Mouse (Mus musculus): ENCODE data around the gene Slc40a1. TPM values are rescaled to one million over a fixed set of nuclear protein-coding genes. Genes with fewer than 3 reads are reported as not detected.

Slc40a1 gene
- polyA plus RNA-seq, 2 experiments, result 43.8 to 121 TPM

GRCm38 (mm10) chr1:45890173-45890572 is 36.1 kb downstream of the Slc40a1 start, which contains the start of gene Gm5269:
Gene Gm5269 (minus strand): TSS chr1:45890273.
- Histone ChIP-seq H3K4me2 (ENCODE audit: low read depth) (no peak within 1 kb of the TSS), H3K9ac (replicated peaks) (no peak within 1 kb of the TSS), H3K4me3 (ENCODE audit: insufficient read depth in 1 of 2, low read depth in 2 of 2, low read length in 2 of 2) (no peak within 1 kb of the TSS), H3K36me3 (replicated peaks; ENCODE audit: control insufficient read depth, insufficient read depth, low read depth) (no peaks in the 10 kb centered on the region), H3K27me3 (ENCODE audit: control insufficient read depth, insufficient read depth, low read length) (no peaks in the 10 kb centered on the region; the same call in 1 of the 2 replicates), H3K9me3 (ENCODE audit: control insufficient read depth, low read length) (no peaks in the 10 kb centered on the region), H3K4me1 (replicated peaks; ENCODE audit: control insufficient read depth in 2 of 2, insufficient read depth in 2 of 2, low read length in 1 of 2) (no peaks in the 10 kb centered on the region), H3K27ac (no peak within 1 kb of the TSS)
- no peak for DNase-seq (ENCODE audit: low read depth in 3 of 3, low spot score in 3 of 3)
- ATAC-seq (ENCODE audit: insufficient read depth), result no peak
- TF ChIP-seq CTCF (IDR thresholded peaks at IDR 0.05; ENCODE audit: low read depth) (no peak), EP300 (IDR thresholded peaks at IDR 0.05; ENCODE audit: low read depth) (no peak)

GRCm38 (mm10) chr1:45886800-45887199 is 39.5 kb downstream of the Slc40a1 start:
- H3K36me3 ChIP-seq (replicated peaks; ENCODE audit: control insufficient read depth, insufficient read depth, low read depth), result no peaks in the 10 kb centered on the region
- no peak overlapping the region for H3K4me2 ChIP-seq (ENCODE audit: low read depth)
- ATAC-seq (ENCODE audit: insufficient read depth) (no peak), DNase-seq (ENCODE audit: low read depth in 3 of 3, low spot score in 3 of 3) (no peak)
- no peaks in the 10 kb centered on the region for H3K9me3 ChIP-seq (ENCODE audit: control insufficient read depth, low read length)
- H3K27me3 ChIP-seq (ENCODE audit: control insufficient read depth, insufficient read depth, low read length), result no peaks in the 10 kb centered on the region; the same call in 1 of the 2 replicates
- no peak for TF ChIP-seq EP300 (IDR thresholded peaks at IDR 0.05; ENCODE audit: low read depth)
- TF ChIP-seq CTCF (IDR thresholded peaks at IDR 0.05; ENCODE audit: low read depth), result no peak
- H3K27ac ChIP-seq, result no peak overlapping the region
- no peak overlapping the region for H3K4me3 ChIP-seq (ENCODE audit: insufficient read depth in 1 of 2, low read depth in 2 of 2, low read length in 2 of 2)
- WGBS (ENCODE audit: insufficient replicate concordance), result 69% methylated on average over 9 of the region's 9 CpGs
- no peak overlapping the region for H3K9ac ChIP-seq (replicated peaks)
- no peaks in the 10 kb centered on the region for H3K4me1 ChIP-seq (replicated peaks; ENCODE audit: control insufficient read depth in 2 of 2, insufficient read depth in 2 of 2, low read length in 1 of 2)

- no peaks in the 10 kb centered on the region for H3K36me3 ChIP-seq (replicated peaks; ENCODE audit: control insufficient read depth, insufficient read depth, low read depth)
- no peak overlapping the region for H3K4me3 ChIP-seq (ENCODE audit: insufficient read depth in 1 of 2, low read depth in 2 of 2, low read length in 2 of 2)
- 0 out of 4 replicates have a peak, but pooled peaks cover 0 to 3% of the 10 kb centered on the region in 2 experiments for H3K4me1 ChIP-seq (replicated peaks; ENCODE audit: control insufficient read depth in 2 of 2, insufficient read depth in 2 of 2, low read length in 1 of 2)
- DNase-seq (ENCODE audit: low read depth in 3 of 3, low spot score in 3 of 3), result no peak
- H3K27ac ChIP-seq, result no peak overlapping the region
- no peak for TF ChIP-seq CTCF (IDR thresholded peaks at IDR 0.05; ENCODE audit: low read depth)
- TF ChIP-seq EP300 (IDR thresholded peaks at IDR 0.05; ENCODE audit: low read depth), result no peak
- no peaks in the 10 kb centered on the region for H3K27me3 ChIP-seq (ENCODE audit: control insufficient read depth, insufficient read depth, low read length)
- no peak for ATAC-seq (ENCODE audit: insufficient read depth)
- H3K9ac ChIP-seq (replicated peaks), result no peak overlapping the region
- H3K9me3 ChIP-seq (ENCODE audit: control insufficient read depth, low read length), result no peaks in the 10 kb centered on the region
- H3K4me2 ChIP-seq (ENCODE audit: low read depth), result no peak overlapping the region
Observed at GRCm38 (mm10) chr1:45883378-45883777, 42.9 kb downstream of the Slc40a1 start.

GRCm38 (mm10) chr1:45882076-45882475 is 44.2 kb downstream of the Slc40a1 start:
- no peaks in the 10 kb centered on the region for H3K36me3 ChIP-seq (replicated peaks; ENCODE audit: control insufficient read depth, insufficient read depth, low read depth)
- DNase-seq (ENCODE audit: low read depth in 3 of 3, low spot score in 3 of 3) (no peak), ATAC-seq (ENCODE audit: insufficient read depth) (no peak)
- no peak overlapping the region for H3K4me3 ChIP-seq (ENCODE audit: insufficient read depth in 1 of 2, low read depth in 2 of 2, low read length in 2 of 2)
- WGBS (ENCODE audit: insufficient replicate concordance), result 51% methylated on average over 6 of the region's 6 CpGs
- H3K27me3 ChIP-seq (ENCODE audit: control insufficient read depth, insufficient read depth, low read length), result no peaks in the 10 kb centered on the region
- no peaks in the 10 kb centered on the region for H3K9me3 ChIP-seq (ENCODE audit: control insufficient read depth, low read length)
- TF ChIP-seq EP300 (IDR thresholded peaks at IDR 0.05; ENCODE audit: low read depth), result no peak
- no peak for TF ChIP-seq CTCF (IDR thresholded peaks at IDR 0.05; ENCODE audit: low read depth)
- no peak overlapping the region for H3K4me2 ChIP-seq (ENCODE audit: low read depth)
- H3K9ac ChIP-seq (replicated peaks), result no peak overlapping the region
- no peak overlapping the region for H3K27ac ChIP-seq
- H3K4me1 ChIP-seq (replicated peaks; ENCODE audit: control insufficient read depth in 2 of 2, insufficient read depth in 2 of 2, low read length in 1 of 2), result 0 out of 4 replicates have a peak, but pooled peaks cover 0 to 4% of the 10 kb centered on the region in 2 experiments

DNA sequence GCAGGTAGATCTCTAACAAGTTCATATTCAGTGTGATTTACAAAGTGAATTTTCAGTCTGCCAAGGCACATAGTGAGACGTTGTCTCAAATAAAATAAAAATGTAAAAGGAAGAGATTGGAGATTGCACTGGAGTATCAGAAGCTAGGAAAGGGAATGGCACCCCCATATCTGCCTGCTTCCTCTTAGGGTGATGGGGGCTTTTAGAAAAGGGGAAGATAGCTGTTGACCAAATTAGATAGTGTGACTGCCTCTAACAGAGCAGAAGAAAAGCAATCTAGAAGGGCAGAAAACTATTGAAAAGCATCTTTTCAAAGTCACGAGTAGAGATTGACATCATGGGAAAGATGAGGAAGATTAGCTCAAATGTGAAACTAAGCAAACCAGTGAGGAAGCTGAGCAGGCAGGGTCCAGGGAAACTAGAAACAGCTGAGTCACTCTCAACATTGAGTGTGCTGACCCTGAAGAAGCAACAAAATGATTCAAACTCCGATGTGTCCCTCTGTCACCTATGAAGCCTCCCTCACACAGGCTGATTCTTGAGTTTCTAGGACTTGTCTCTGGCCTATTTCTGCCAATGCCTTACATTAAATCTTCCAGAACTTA is 45.0 kb downstream of the Slc40a1 start:
- Histone ChIP-seq H3K9me3 (ENCODE audit: control insufficient read depth, low read length) (no peaks in the 10 kb centered on the region), H3K4me3 (ENCODE audit: insufficient read depth in 1 of 2, low read depth in 2 of 2, low read length in 2 of 2) (no peak overlapping the region), H3K4me2 (ENCODE audit: low read depth) (no peak overlapping the region), H3K9ac (replicated peaks) (no peak overlapping the region), H3K27ac (no peak overlapping the region), H3K4me1 (replicated peaks; ENCODE audit: control insufficient read depth in 2 of 2, insufficient read depth in 2 of 2, low read length in 1 of 2) (0 out of 4 replicates have a peak, but pooled peaks cover 0 to 4% of the 10 kb centered on the region in 2 experiments), H3K36me3 (replicated peaks; ENCODE audit: control insufficient read depth, insufficient read depth, low read depth) (no peaks in the 10 kb centered on the region), H3K27me3 (ENCODE audit: control insufficient read depth, insufficient read depth, low read length) (no peaks in the 10 kb centered on the region)
- DNase-seq (ENCODE audit: low read depth in 3 of 3, low spot score in 3 of 3), result no peak
- no peak for TF ChIP-seq EP300 (IDR thresholded peaks at IDR 0.05; ENCODE audit: low read depth)
- TF ChIP-seq CTCF (IDR thresholded peaks at IDR 0.05; ENCODE audit: low read depth), result no peak
- WGBS (ENCODE audit: insufficient replicate concordance), result 30% methylated on average over 3 of the region's 3 CpGs
- no peak for ATAC-seq (ENCODE audit: insufficient read depth)

All from liver, embryonic 14.5 days (tissue).